Mouse (Mus musculus) T-helper 1 cell (primary cell): ENCODE results near the gene Ctnna3.

Experiments
- in situ Hi-C: fragments of 300-600 bp; cut with MboI, MseI; formaldehyde crosslinking; loops from one replicate; pipeline ENCODE4 v1.15.1; 2025; ENCODE audit warnings: high pct_unique_total_duplicates

Gene Ctnna3

GRCm38 (mm10) chr10:63480066-63480465, 50.2 kb downstream of the Ctnna3 start:
- in situ Hi-C loops: no loop called here

- in situ Hi-C loops: no loop called here
Measured at GRCm38 (mm10) chr10:63488346-63488745, 58.4 kb downstream of the Ctnna3 start.

DNA sequence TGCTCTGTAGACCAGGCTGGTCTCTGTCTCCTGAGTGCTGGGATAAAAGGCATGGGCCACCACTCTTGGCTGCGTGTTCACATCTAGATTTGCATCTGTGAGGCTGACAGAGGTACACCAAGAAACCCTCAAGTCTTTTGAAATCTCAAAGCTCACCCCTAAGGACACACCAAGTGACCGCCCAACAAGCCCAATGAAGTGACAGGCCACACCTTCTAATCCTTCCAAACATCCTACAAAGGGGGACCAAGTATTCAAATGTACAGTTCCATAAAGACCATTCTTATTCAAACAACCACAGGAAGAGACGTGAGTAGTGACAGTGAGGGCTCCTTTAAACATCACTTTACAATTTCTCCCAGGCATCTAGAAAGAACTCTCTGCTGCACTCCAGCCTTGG, 94.1 kb downstream of the Ctnna3 start:
- in situ Hi-C loops: no loop called here

DNA sequence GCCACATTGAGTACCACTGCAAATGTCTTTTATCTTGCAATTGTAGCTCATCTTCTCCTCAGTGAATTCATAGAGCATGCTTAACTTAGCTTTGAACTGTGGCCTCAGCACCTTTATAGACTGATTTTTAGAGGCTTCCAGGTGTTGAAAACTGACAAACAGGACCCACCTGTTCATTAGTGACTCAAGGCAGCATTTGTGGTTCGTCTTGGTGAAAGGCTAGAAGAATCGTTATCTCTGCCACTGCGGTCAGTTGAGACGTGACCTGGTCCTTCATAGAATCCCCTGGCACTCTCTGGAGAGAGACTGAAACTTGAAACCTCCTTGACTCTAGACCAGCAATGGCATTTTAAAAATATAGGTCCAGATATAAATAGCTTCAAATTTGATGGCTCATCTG, 96.1 kb downstream of the Ctnna3 start:
- in situ Hi-C loops: no loop called here

- in situ Hi-C loops: no loop called here
Measured at GRCm38 (mm10) chr10:63532381-63532780, 102.5 kb downstream of the Ctnna3 start.

- in situ Hi-C loops: no loop called here
Measured at GRCm38 (mm10) chr10:63541754-63542153, 111.9 kb downstream of the Ctnna3 start.

DNA sequence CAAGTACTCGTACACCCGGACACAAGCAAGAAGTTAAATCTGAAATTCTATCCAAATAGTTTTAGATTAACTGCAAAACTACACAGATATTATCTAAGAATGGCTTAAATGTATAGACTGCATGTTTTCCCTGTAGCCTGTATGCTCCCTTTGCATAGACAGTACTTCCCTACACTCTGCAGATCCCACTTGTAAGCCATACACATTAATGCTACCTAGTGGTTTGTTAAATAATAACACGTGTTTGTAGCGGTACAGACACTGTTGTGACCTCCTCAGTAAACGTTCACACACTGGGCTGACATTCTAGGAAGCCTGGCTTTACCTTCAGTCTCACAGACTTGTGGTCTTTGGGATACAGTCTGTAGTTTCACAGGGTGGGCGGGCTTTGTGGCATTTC, 112.6 kb downstream of the Ctnna3 start:
- in situ Hi-C loops: no loop called here

- in situ Hi-C loops: no loop called here
Measured at GRCm38 (mm10) chr10:63566691-63567090, 136.8 kb downstream of the Ctnna3 start.

DNA sequence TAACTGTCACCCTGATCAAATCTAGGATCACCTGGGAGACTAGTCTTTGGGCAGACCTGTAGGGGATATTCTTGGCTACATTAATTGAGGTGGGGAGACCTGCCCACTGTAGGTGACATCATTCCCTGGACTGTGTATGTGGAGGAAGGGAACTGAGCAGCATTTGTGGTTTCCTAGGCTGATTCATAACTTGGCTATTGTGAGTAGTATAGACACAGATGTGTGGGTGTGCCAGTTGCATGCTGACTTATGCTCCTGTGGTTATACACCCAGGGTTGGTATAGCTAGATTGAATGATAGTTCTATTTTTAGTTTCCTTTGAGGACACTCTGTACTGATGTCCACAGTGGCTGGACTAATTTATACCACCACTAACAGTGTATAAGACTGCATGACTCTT, 141.7 kb downstream of the Ctnna3 start:
- in situ Hi-C loops: no loop called here

DNA sequence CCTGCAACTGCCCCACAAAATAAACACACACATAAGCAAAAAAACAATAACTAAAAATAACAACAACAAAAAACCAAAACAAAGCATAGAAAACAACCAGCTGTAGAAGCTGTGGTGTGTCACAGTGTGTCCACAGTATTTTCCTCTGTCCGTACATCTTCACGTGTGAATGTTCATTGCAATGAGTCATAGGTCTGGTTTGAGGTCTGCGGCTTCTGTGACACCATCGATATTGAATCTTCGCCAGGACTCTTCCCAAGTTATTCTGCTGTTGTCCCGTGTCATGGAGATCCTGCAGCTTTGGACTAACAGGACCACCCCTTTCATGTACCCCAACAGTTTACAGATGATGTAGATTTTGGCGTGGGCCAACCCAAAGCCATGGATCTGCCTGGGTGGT, 143.0 kb downstream of the Ctnna3 start:
- in situ Hi-C loops: no loop called here

DNA sequence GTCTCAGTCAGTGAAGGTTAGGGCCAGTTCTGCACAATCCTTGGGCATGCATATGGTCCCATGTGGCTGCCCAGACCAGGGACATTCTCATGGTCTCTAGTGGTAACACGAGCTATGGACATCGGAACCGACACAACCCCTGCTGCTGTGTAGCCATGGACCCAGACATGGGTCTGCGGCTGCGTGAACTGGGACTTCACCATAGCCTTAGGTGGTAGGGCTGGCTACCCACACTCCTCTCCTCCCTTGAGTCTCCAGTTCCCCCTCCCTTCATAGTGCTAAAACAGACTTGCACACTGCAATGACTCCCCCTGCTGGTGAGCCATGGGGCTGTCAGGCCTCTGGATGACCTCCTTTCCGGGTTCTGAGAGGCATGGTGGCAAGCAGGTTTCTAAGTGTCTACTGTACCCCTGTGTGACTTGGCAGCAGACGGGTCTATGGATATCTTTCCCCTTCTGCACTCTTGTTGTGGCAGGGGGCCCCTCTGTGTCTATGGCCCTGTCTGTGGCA, 144.3 kb downstream of the Ctnna3 start:
- in situ Hi-C loops: no loop called here

DNA sequence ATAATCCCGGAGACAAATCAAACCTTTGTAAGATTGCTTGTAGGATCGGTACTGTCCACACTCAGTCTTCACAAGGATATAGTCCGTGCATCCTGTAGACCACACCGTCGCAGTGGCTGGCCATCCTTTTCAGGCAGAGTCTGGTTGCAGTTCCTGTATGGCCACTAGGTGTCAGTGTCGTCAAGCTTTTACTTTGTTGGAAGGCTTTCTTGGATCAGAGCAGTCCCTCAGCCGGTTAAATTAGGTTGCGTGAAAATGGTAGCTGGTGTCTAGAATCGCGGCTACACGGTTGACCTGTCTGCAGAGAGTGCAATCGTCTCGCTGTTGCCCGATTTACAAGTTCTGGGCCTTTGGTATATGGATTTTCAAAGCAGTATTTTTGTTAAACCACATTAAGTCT, 152.7 kb downstream of the Ctnna3 start:
- in situ Hi-C loops: loop anchor here (25.0 kb wide), 1 partner anchor 1380 kb away; no protein-coding TSS in a partner anchor

DNA sequence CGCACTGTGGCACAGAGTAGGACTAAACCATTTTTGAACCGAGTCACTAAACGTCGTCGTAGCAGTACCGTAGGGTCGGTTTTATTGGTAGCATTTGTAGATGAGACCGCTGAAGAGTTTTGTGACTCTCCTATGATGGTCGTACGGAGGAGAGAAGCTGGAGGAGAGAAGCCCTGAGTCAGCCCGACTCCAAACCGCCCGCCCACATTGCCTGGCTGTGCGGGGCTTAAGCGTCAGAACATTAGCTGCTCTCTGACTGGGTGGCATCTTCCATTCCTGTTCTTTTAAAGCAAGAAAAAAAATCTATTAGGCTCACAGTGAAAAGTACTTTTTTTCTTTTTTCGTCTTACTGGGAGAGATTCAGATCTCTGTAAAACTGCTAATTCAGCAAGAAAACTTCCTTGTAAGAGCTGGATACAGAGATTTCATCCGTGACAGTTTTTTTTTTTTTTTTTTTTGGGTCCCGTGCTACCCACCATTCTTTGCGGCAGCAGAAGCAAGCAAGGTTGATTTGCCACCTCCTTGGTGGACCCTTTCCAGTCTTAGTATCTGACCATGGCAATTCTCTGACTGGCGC, 154.0 kb downstream of the Ctnna3 start:
- in situ Hi-C loops: loop anchor here (25.0 kb wide), 1 partner anchor 1378 kb away; no protein-coding TSS in a partner anchor

DNA sequence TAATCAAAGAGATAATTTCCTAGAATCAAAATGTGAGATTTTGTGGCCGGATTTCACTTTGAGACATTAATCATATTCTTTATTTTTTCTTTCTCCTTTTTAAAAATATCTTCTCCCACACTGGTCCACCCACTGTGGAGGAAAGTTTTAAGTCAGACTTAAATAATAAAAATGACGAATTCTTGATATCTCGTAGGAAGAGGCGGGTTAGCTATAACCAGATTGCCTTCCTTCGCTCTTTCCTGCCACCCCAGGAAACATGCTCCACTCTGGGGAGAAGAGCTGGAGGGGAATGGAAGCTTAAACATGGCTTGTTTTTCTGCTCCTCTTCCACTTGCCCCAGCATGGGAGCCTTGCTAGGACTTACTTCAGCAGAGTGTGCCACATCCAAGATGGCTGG, 169.5 kb downstream of the Ctnna3 start:
- in situ Hi-C loops: loop anchor here (10.0 to 25.0 kb wide), 2 partner anchors 485 to 1363 kb away; no protein-coding TSS in a partner anchor

GRCm38 (mm10) chr10:63601206-63601605, 171.3 kb downstream of the Ctnna3 start:
- in situ Hi-C loops: no loop called here

- in situ Hi-C loops: no loop called here
Measured at GRCm38 (mm10) chr10:63628546-63628945, 198.6 kb downstream of the Ctnna3 start.

- in situ Hi-C loops: loop anchor here (10.0 kb wide), 1 partner anchor 1101 kb away; no protein-coding TSS in a partner anchor
Measured at GRCm38 (mm10) chr10:63633915-63634314, 204.0 kb downstream of the Ctnna3 start.

- in situ Hi-C loops: loop anchor here (10.0 kb wide), 1 partner anchor 1097 kb away; no protein-coding TSS in a partner anchor
Measured at GRCm38 (mm10) chr10:63637987-63638386, 208.1 kb downstream of the Ctnna3 start.

- in situ Hi-C loops: no loop called here
Measured at GRCm38 (mm10) chr10:63647300-63647699, 217.4 kb downstream of the Ctnna3 start.

- in situ Hi-C loops: no loop called here
Measured at GRCm38 (mm10) chr10:63650307-63650706, 220.4 kb downstream of the Ctnna3 start.

DNA sequence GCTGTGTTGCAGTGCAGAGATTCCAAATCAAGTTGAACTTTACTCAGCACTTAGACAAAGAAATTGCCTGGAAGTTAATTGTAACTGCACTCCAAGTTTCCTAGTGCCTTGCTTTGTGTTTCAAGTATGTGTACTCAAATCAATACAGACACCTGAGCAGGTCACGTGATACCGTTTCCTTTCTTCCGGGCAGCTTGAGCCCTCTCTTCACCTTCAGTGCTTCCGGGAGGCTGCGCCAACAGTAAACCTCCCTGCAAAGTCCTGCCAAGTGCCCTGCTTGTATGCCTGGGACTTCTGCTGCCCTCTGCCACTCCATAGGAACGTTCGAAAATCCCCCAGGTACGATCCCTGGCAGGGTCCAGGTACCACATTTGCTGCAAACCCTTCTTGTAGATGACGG, 223.0 kb downstream of the Ctnna3 start:
- in situ Hi-C loops: no loop called here

GRCm38 (mm10) chr10:63653571-63653970, 223.7 kb downstream of the Ctnna3 start:
- in situ Hi-C loops: no loop called here

GRCm38 (mm10) chr10:63654560-63654959, 224.7 kb downstream of the Ctnna3 start:
- in situ Hi-C loops: no loop called here

- in situ Hi-C loops: no loop called here
Measured at GRCm38 (mm10) chr10:63676343-63676742, 246.4 kb downstream of the Ctnna3 start.
